Comparison of ENCODE assay signal across 42 mouse cellular contexts in the genomic region with DNA sequence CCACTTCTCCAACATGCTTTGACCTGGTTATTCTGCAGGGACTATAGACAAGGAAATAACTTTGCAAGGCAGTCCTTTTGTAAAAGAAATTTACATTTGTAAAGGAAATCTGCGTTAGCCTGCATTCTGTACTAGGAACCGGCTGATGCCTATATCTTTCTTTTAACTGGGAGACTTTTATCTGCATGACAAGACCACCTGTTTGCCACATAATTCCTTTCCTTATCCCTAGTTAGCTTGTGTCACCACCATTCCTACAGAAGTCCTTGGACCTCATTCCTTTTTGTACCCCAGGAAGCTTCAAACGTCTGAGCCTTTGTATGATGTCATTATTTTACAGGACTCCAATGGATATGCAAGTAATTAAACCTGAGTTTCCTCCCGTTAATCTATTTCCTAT. TPM values are rescaled to one million over a fixed set of nuclear protein-coding genes. Genes with fewer than 3 reads are reported as not detected.
"Had no signal": no experiment of that assay in that cellular context is flagged by ENCODE, and none has a peak within 500 bp of the region (broad histone marks: within the 10 kb centered on the region; RNA-seq: fewer than 3 reads in every experiment).

No protein-coding gene starts in this region.

- H3K9me3 ChIP-seq: heart, embryonic 13.5 days; heart, embryonic 15.5 days; hindbrain, embryonic 13.5 days; hindbrain, embryonic 15.5 days; kidney, embryonic 15.5 days; limb, embryonic 10.5 days; limb, embryonic 12.5 days; liver, embryonic 13.5 days; liver, embryonic 15.5 days had no signal

- DNase-seq: gastrocnemius, postnatal 14 days; gastrocnemius, postnatal 36 days; heart, adult 11 months; heart, adult 2 months; heart, postnatal 14 days; heart, postnatal 36 days; kidney, adult 11 months; kidney, adult 2 months; kidney, adult 9 months; kidney, postnatal 14 days; kidney, postnatal 36 days; layer of hippocampus, adult 9-11 months; layer of hippocampus, postnatal 36 days; liver; liver, embryonic 13.5 days had no signal

- H3K4me3 ChIP-seq: heart, adult 2 months; heart, embryonic 13.5 days; heart, embryonic 15.5 days; hindbrain, embryonic 13.5 days; hindbrain, embryonic 15.5 days; kidney, embryonic 15.5 days; limb, embryonic 10.5 days; limb, embryonic 12.5 days; liver, embryonic 13.5 days; liver, embryonic 15.5 days had no signal

- H3K9ac ChIP-seq: heart, embryonic 15.5 days; hindbrain, embryonic 13.5 days; hindbrain, embryonic 15.5 days; kidney, embryonic 15.5 days; limb, embryonic 12.5 days; liver, embryonic 15.5 days had no signal

- ATAC-seq: hindbrain, postnatal 0 days; intestine, embryonic 16.5 days had no signal

- H3K27me3 ChIP-seq: heart, embryonic 13.5 days; heart, embryonic 15.5 days; kidney, embryonic 15.5 days; limb, embryonic 12.5 days; liver, embryonic 13.5 days; liver, embryonic 15.5 days had no signal

- H3K27ac ChIP-seq: heart, adult 2 months; heart, embryonic 13.5 days; heart, embryonic 15.5 days; hindbrain, embryonic 13.5 days; hindbrain, embryonic 15.5 days; hindbrain, postnatal 0 days; kidney, embryonic 15.5 days; kidney, postnatal 0 days; limb, embryonic 10.5 days; limb, embryonic 12.5 days; liver, embryonic 15.5 days had no signal

- H3K36me3 ChIP-seq: hindbrain, embryonic 15.5 days; liver, embryonic 15.5 days had no signal

RNA-seq across cellular contexts. Expression of a gene that starts 34.8 kb away (rescaled TPM):
- total RNA-seq: gastrocnemius, adult 18-20 months; gastrocnemius, adult 8-10 months; gastrocnemius, postnatal 14 days; gastrocnemius, postnatal 36 days; heart, adult 2 months; heart, postnatal 14 days; heart, postnatal 36 days; hematopoietic stem cell, adult 5-6 weeks; hindbrain, postnatal 0 days; layer of hippocampus, adult 18-20 months; layer of hippocampus, adult 8-10 months; layer of hippocampus, postnatal 14 days; layer of hippocampus, postnatal 36 days; left cerebral cortex, adult 18-20 months; left cerebral cortex, adult 8-10 months; left cerebral cortex, postnatal 10 days; left cerebral cortex, postnatal 25 days had no signal
- polyA plus RNA-seq: heart, embryonic 11.5 days; heart, embryonic 13.5 days; heart, embryonic 15.5 days; heart, postnatal 0 days; hindbrain, embryonic 13.5 days; hindbrain, embryonic 15.5 days; hindbrain, postnatal 0 days; intestine, embryonic 14.5 days; intestine, embryonic 16.5 days; kidney, adult 2 months; kidney, embryonic 15.5 days; kidney, postnatal 0 days; large intestine, adult 2 months; limb, embryonic 10.5 days; limb, embryonic 12.5 days; limb, embryonic 14.5 days; liver, embryonic 11.5 days; liver, embryonic 13.5 days; liver, embryonic 15.5 days had no signal
